Mouse (Mus musculus): ENCODE results near the gene Ppa1. TPM values are rescaled to one million over a fixed set of nuclear protein-coding genes. Genes with fewer than 3 reads are reported as not detected.

The Ppa1 gene
- total RNA-seq, 1 experiment = 262 TPM

DNA sequence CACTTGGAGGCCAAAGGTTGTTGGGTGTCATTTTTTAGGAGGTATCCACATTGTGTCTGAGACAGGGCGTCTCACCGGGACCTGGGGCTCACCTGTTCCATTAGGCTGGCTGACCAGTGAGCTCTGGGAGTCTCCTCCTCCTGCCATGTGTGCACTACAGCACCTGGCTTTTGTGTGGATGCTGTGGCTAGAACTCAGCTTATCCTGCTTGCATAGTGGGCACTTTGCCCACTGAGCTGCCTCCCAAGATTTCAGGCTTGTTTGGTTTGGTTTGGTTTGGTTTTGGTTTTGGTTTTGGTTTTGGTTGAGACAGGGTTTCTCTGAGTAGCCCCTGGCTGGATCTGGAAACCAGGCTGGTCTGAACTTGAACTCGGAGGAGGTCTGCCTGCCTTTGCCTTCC, 73.9 kb downstream of the Ppa1 start:
- Histone ChIP-seq H3K4me1 (ENCODE audit: control insufficient read depth in 2 of 2, insufficient read depth in 2 of 2, low read length in 2 of 2, poor library complexity in 1 of 2) (no peaks in the 10 kb centered on the region), H3K9ac (ENCODE audit: insufficient read depth, low read depth, low read length, poor library complexity, severe bottlenecking) (no peak overlapping the region), H3K36me3 (ENCODE audit: control insufficient read depth, insufficient read depth, low read length, poor library complexity, severe bottlenecking) (no peaks in the 10 kb centered on the region), H3K9me3 (ENCODE audit: control insufficient read depth, insufficient read depth, low read depth, low read length) (no peaks in the 10 kb centered on the region), H3K27ac (ENCODE audit: insufficient read depth, low read depth, low read length, poor library complexity, severe bottlenecking) (no peak overlapping the region), H3K4me3 (ENCODE audit: insufficient read depth in 1 of 2, low read depth in 1 of 2, low read length in 2 of 2, poor library complexity in 1 of 2, severe bottlenecking in 1 of 2) (no peak overlapping the region)
- DNase-seq (ENCODE audit: low read depth, low spot score) = no peak
- TF ChIP-seq HCFC1 (IDR thresholded peaks at IDR 0.05; ENCODE audit: borderline replicate concordance, insufficient read depth, low read length) (no peak), ZNF384 (IDR thresholded peaks at IDR 0.05; ENCODE audit: low read depth, low read length) (no peak), CHD2 (IDR thresholded peaks at IDR 0.05; ENCODE audit: low read depth, low read length) (no peak), ZC3H11A (IDR thresholded peaks at IDR 0.05; ENCODE audit: borderline replicate concordance, low read depth, low read length) (no peak), MAFK (IDR thresholded peaks at IDR 0.05; ENCODE audit: insufficient read depth, low read depth, low read length) (no peak)
- in situ Hi-C loops (cut with MboI; ENCODE audit: low sequenced_read_pairs in 2 of 2, unreplicated experiment in 2 of 2) = no loop called here

GRCm38 (mm10) chr10:61723271-61723670, 74.9 kb downstream of the Ppa1 start:
- no peak overlapping the region for H3K9ac ChIP-seq (ENCODE audit: insufficient read depth, low read depth, low read length, poor library complexity, severe bottlenecking)
- no peak overlapping the region for H3K27ac ChIP-seq (ENCODE audit: insufficient read depth, low read depth, low read length, poor library complexity, severe bottlenecking)
- no peak overlapping the region for H3K4me3 ChIP-seq (ENCODE audit: insufficient read depth in 1 of 2, low read depth in 1 of 2, low read length in 2 of 2, poor library complexity in 1 of 2, severe bottlenecking in 1 of 2)
- in situ Hi-C loops (cut with MboI; ENCODE audit: low sequenced_read_pairs in 2 of 2, unreplicated experiment in 2 of 2) = no loop called here
- no peaks in the 10 kb centered on the region for H3K36me3 ChIP-seq (ENCODE audit: control insufficient read depth, insufficient read depth, low read length, poor library complexity, severe bottlenecking)
- TF ChIP-seq HCFC1 (IDR thresholded peaks at IDR 0.05; ENCODE audit: borderline replicate concordance, insufficient read depth, low read length) = no peak
- no peak for TF ChIP-seq ZC3H11A (IDR thresholded peaks at IDR 0.05; ENCODE audit: borderline replicate concordance, low read depth, low read length)
- no peak for TF ChIP-seq MAFK (IDR thresholded peaks at IDR 0.05; ENCODE audit: insufficient read depth, low read depth, low read length)
- no peak for TF ChIP-seq CHD2 (IDR thresholded peaks at IDR 0.05; ENCODE audit: low read depth, low read length)
- no peak for TF ChIP-seq ZNF384 (IDR thresholded peaks at IDR 0.05; ENCODE audit: low read depth, low read length)
- no peaks in the 10 kb centered on the region for H3K9me3 ChIP-seq (ENCODE audit: control insufficient read depth, insufficient read depth, low read depth, low read length)
- no peaks in the 10 kb centered on the region for H3K4me1 ChIP-seq (ENCODE audit: control insufficient read depth in 2 of 2, insufficient read depth in 2 of 2, low read length in 2 of 2, poor library complexity in 1 of 2)
- no peak for DNase-seq (ENCODE audit: low read depth, low spot score)

Other genes starting within 250 kb of the Ppa1 start
- 164 and 277 TPM in 2 replicates for gene Nodal, start 230.6 kb upstream of the Ppa1 start, total RNA-seq (2012; rRNA removed)
- 27.0 and 32.3 TPM in 2 replicates for gene Eif4ebp2, start 195.9 kb upstream of the Ppa1 start, total RNA-seq (2012; rRNA removed)
- gene Lrrc20, start 172.8 kb upstream of the Ppa1 start, total RNA-seq (2012; rRNA removed) = 1.9 and 2.1 TPM in 2 replicates
- gene Npffr1, start 53.1 kb upstream of the Ppa1 start, total RNA-seq (2012; rRNA removed) = 0.16 and 0.18 TPM in 2 replicates
- gene Sar1a, start 31.7 kb downstream of the Ppa1 start, total RNA-seq (2012; rRNA removed) = 145 and 158 TPM in 2 replicates
- 33.5 and 42.8 TPM in 2 replicates for gene Tysnd1, start 47.0 kb downstream of the Ppa1 start, total RNA-seq (2012; rRNA removed)
- gene Aifm2, start 66.7 kb downstream of the Ppa1 start, total RNA-seq (2012; rRNA removed) = 13.3 and 13.4 TPM in 2 replicates
- gene H2afy2, start 135.6 kb downstream of the Ppa1 start, total RNA-seq (2012; rRNA removed) = 18.7 and 25.7 TPM in 2 replicates